ENCODE assay signal across 7 mouse cellular contexts in the genomic region with DNA sequence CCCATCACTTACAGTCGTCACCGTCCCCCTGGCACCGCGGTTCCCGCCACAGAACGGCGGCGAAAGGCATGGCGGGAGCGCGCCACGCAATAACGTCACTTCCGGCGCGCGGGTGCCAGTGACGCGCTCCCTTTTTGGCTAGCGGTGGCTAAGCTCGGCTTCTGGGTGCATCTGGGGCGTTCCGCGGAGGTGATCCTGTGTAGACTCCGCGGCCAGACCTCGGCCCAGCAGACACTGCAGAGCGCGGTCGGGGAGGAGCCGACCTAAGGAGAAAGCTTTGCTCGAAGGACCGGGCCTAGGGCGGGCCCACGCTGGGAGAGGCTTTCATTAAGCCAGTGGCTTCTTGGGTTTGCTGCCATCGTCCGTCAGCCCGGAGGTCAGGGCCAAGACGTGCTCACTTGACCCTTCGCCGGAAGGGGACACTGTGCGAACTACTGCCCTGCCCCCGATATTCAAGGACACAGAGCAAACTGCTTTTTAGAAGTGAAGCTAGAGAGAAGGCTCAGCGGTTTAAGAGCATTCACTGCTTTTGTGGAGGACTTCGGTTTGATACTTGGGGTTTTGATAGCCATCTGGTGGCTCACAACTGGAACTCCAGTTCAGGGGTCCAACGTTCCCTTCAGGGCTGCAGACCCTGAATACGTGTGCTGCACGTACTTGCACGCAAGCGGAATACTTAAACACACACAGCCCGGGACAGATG. TPM values are rescaled to one million over a fixed set of nuclear protein-coding genes. Genes with fewer than 3 reads are reported as not detected.
DNase-seq lines count a peak whose midpoint lies in the region; ATAC-seq and TF ChIP-seq lines count a peak whose summit lies in the region.

A gene (minus strand): TSS at position 65 of the 703 bp plus-strand sequence.

- TF ChIP-seq CTCF in kidney, adult 2 months (conservative IDR thresholded peaks at IDR 0.05; ENCODE audit: insufficient read depth, insufficient read length, low read depth, low read length), result peak; percentile 32

- H3K4me2 ChIP-seq in embryonic facial prominence, embryonic 11.5 days (ENCODE audit: low read depth, low read length), result peak within 1 kb of the TSS; percentile 81
- H3K4me2 ChIP-seq in limb, embryonic 12.5 days, result peak within 1 kb of the TSS; percentile 62
- peak within 1 kb of the TSS; percentile 86 for H3K4me2 ChIP-seq in midbrain, embryonic 14.5 days (ENCODE audit: low read length)

- H3K27me3 ChIP-seq in embryonic facial prominence, embryonic 11.5 days (ENCODE audit: control insufficient read depth, insufficient read depth, low read length), result no peaks in the 10 kb centered on the region
- H3K27me3 ChIP-seq in kidney, adult 2 months (replicated peaks; ENCODE audit: control insufficient read depth, insufficient read depth, low read length), result no peaks in the 10 kb centered on the region
- H3K27me3 ChIP-seq in limb, embryonic 12.5 days, result no peaks in the 10 kb centered on the region
- H3K27me3 ChIP-seq in midbrain, embryonic 14.5 days (ENCODE audit: control insufficient read depth, insufficient read depth, low read length), result no peaks in the 10 kb centered on the region

- no peaks in the 10 kb centered on the region for H3K9me3 ChIP-seq in embryonic facial prominence, embryonic 11.5 days (replicated peaks; ENCODE audit: control insufficient read depth, low read length)
- no peaks in the 10 kb centered on the region for H3K9me3 ChIP-seq in limb, embryonic 12.5 days
- no peaks in the 10 kb centered on the region for H3K9me3 ChIP-seq in midbrain, embryonic 14.5 days (ENCODE audit: control insufficient read depth, low read length)

- ATAC-seq in embryonic facial prominence, embryonic 11.5 days (replicated peaks; ENCODE audit: insufficient number of reproducible peaks, low FRiP score, low TSS enrichment, low read depth), result peak; percentile 93
- peak; percentile 87 for ATAC-seq in limb, embryonic 12.5 days (ENCODE audit: insufficient number of reproducible peaks, insufficient read depth, low FRiP score, low TSS enrichment, low read depth)
- ATAC-seq in midbrain, embryonic 14.5 days (ENCODE audit: low FRiP score, low TSS enrichment), result peak; percentile 93

- peak within 1 kb of the TSS; percentile 94 for H3K9ac ChIP-seq in embryonic facial prominence, embryonic 11.5 days (replicated peaks; ENCODE audit: low read length)
- peak within 1 kb of the TSS; percentile 86 for H3K9ac ChIP-seq in limb, embryonic 12.5 days (replicated peaks)
- H3K9ac ChIP-seq in midbrain, embryonic 14.5 days (replicated peaks; ENCODE audit: low read length), result peak within 1 kb of the TSS; percentile 91

- H3K4me1 ChIP-seq in embryonic facial prominence, embryonic 11.5 days (ENCODE audit: control insufficient read depth, insufficient read depth, low read length), result no peaks in the 10 kb centered on the region
- H3K4me1 ChIP-seq in kidney, adult 2 months (ENCODE audit: control insufficient read depth, insufficient read depth, low read length), result peaks cover 4% of the 10 kb centered on the region; the same call in 1 of the 2 replicates
- H3K4me1 ChIP-seq in limb, embryonic 12.5 days (replicated peaks), result peaks cover 12% of the 10 kb centered on the region
- H3K4me1 ChIP-seq in midbrain, embryonic 14.5 days (ENCODE audit: control insufficient read depth, insufficient read depth, low read length), result peaks cover 10% of the 10 kb centered on the region

- DNase-seq in adrenal gland, postnatal 25 days, result peak; percentile 92
- DNase-seq in embryonic facial prominence, embryonic 11.5 days (ENCODE audit: low spot score), result peak; percentile 94
- peak; percentile 94 to 95 for DNase-seq in heart, adult 18-20 months
- DNase-seq in kidney, adult 2 months, result peak; percentile 94
- DNase-seq in midbrain, embryonic 14.5 days, result peak; percentile 97
- DNase-seq in spleen, adult 12 weeks (ENCODE audit: low spot score), result peak; percentile 90

- under 1% methylated on average over 51 of the region's 51 CpGs for WGBS in embryonic facial prominence, embryonic 11.5 days
- under 1% methylated on average over 51 of the region's 51 CpGs for WGBS in kidney, adult 2 months
- under 1% methylated on average over 51 of the region's 51 CpGs for WGBS in limb, embryonic 12.5 days
- WGBS in midbrain, embryonic 14.5 days, result 0% methylated on average over 51 of the region's 51 CpGs

- peak within 1 kb of the TSS; percentile 87 for H3K27ac ChIP-seq in embryonic facial prominence, embryonic 11.5 days (replicated peaks; ENCODE audit: low read depth, low read length)
- H3K27ac ChIP-seq in kidney, adult 2 months (ENCODE audit: insufficient read depth, low read depth, low read length), result peak within 1 kb of the TSS; percentile 98
- H3K27ac ChIP-seq in limb, embryonic 12.5 days, result peak within 1 kb of the TSS; percentile 98
- H3K27ac ChIP-seq in midbrain, embryonic 14.5 days (replicated peaks; ENCODE audit: low read depth, low read length), result peak within 1 kb of the TSS; percentile 98

- peak; percentile 71 for TF ChIP-seq POLR2A in kidney, adult 2 months (IDR thresholded peaks at IDR 0.05; ENCODE audit: low read depth, low read length)

- H3K36me3 ChIP-seq in embryonic facial prominence, embryonic 11.5 days (replicated peaks; ENCODE audit: control insufficient read depth, insufficient read depth, low read depth, low read length), result no peaks in the 10 kb centered on the region; the same call in 1 of the 2 replicates
- no peaks in the 10 kb centered on the region for H3K36me3 ChIP-seq in kidney, adult 2 months (ENCODE audit: control insufficient read depth, insufficient read depth, low read length)
- peaks cover 17% of the 10 kb centered on the region for H3K36me3 ChIP-seq in limb, embryonic 12.5 days
- peaks cover 10% of the 10 kb centered on the region; the same call in 1 of the 2 replicates for H3K36me3 ChIP-seq in midbrain, embryonic 14.5 days (ENCODE audit: control insufficient read depth, insufficient read depth, low read length)

- H3K4me3 ChIP-seq in embryonic facial prominence, embryonic 11.5 days (ENCODE audit: low read depth, low read length), result peak within 1 kb of the TSS; percentile 76
- peak within 1 kb of the TSS; percentile 88 for H3K4me3 ChIP-seq in kidney, adult 2 months (ENCODE audit: insufficient read depth, low read depth, low read length)
- H3K4me3 ChIP-seq in limb, embryonic 12.5 days (replicated peaks), result peak within 1 kb of the TSS; percentile 70
- H3K4me3 ChIP-seq in midbrain, embryonic 14.5 days (replicated peaks; ENCODE audit: low read depth, low read length), result peak within 1 kb of the TSS; percentile 75

RNA-seq across cellular contexts. Expression of the gene that starts here (rescaled TPM):
- 9.9 and 10.4 TPM in 2 replicates for total RNA-seq in adrenal gland, postnatal 25 days (2021)
- 235 and 245 TPM in 2 replicates for polyA plus RNA-seq in embryonic facial prominence, embryonic 11.5 days (2014; fragmentation: Nextera tagmentation; extraction: Ambion mirVana)
- 10 to 100 TPM in 1 of 2 experiments, 1 to 10 TPM in 1; 8.3 to 10.1 TPM for total RNA-seq in heart, adult 18-20 months (2021)
- 0.38 and 0.48 TPM in 2 replicates for polyA plus RNA-seq in kidney, adult 2 months (2012; rRNA removed)
- polyA plus RNA-seq in limb, embryonic 12.5 days (2016; fragmentation: Nextera tagmentation; extraction: Ambion mirVana), result 175 and 179 TPM in 2 replicates
- 41.9 and 57.1 TPM in 2 replicates for polyA plus RNA-seq in midbrain, embryonic 14.5 days (2014; fragmentation: Nextera tagmentation; extraction: Ambion mirVana)

Comparison
In these comparisons a context has a peak if more than half of its experiments do, and no peak if none do; other contexts are left out.
1. Peak in every context shown above with its lines: DNase-seq, ATAC-seq, H3K4me3 ChIP-seq and H3K27ac ChIP-seq.
2. RNA of the gene that starts here (polyA plus RNA-seq): 235 to 245 TPM in embryonic facial prominence, embryonic 11.5 days, 175 to 179 TPM in limb, embryonic 12.5 days and 41.9 to 57.1 TPM in midbrain, embryonic 14.5 days; 0.38 to 0.48 TPM in kidney, adult 2 months; every median in the first group is over 10 times any median in the second.
3. Peak in DNase-seq, H3K4me3 ChIP-seq and H3K27ac ChIP-seq in kidney, adult 2 months; RNA of the gene not detected or under 1 TPM.